Mouse (Mus musculus): ENCODE results near the gene Ttc37. TPM values are rescaled to one million over a fixed set of nuclear protein-coding genes. Genes with fewer than 3 reads are reported as not detected.

Gene Ttc37
- polyA plus RNA-seq, 1 experiment, result 15.0 TPM

- Histone ChIP-seq H3K27me3 (ENCODE audit: control insufficient read depth, insufficient read depth, low read length) (no peaks in the 10 kb centered on the region), H3K4me1 (ENCODE audit: control insufficient read depth, insufficient read depth, low read length) (peaks cover 2% of the 10 kb centered on the region; the same call in 1 of the 2 replicates), H3K27ac (ENCODE audit: insufficient read depth, low read length) (no peak overlapping the region), H3K4me3 (replicated peaks; ENCODE audit: insufficient read depth, low read depth, low read length) (no peak overlapping the region)
- no peak for TF ChIP-seq POLR2A (IDR thresholded peaks at IDR 0.05; ENCODE audit: borderline replicate concordance, insufficient read depth, low read length)
- TF ChIP-seq CTCF (IDR thresholded peaks at IDR 0.05; ENCODE audit: borderline replicate concordance, insufficient read depth, low read depth, low read length), result no peak
- no peak for DNase-seq
Observed at GRCm38 (mm10) chr13:76174297-76174696, 75.8 kb downstream of the Ttc37 start.

- 13% methylated on average over 5 of the region's 5 CpGs for WGBS
- DNase-seq, result peak; percentile 46 to 70
- TF ChIP-seq POLR2A (IDR thresholded peaks at IDR 0.05; ENCODE audit: borderline replicate concordance, insufficient read depth, low read length) (no peak), CTCF (IDR thresholded peaks at IDR 0.05; ENCODE audit: borderline replicate concordance, insufficient read depth, low read depth, low read length) (no peak)
- peak overlapping the region; percentile 90; the same call in 1 of the 2 replicates for H3K27ac ChIP-seq (ENCODE audit: insufficient read depth, low read length)
- no peak overlapping the region for H3K4me3 ChIP-seq (replicated peaks; ENCODE audit: insufficient read depth, low read depth, low read length)
- H3K4me1 ChIP-seq (ENCODE audit: control insufficient read depth, insufficient read depth, low read length), result peaks cover 2% of the 10 kb centered on the region; the same call in 1 of the 2 replicates
- H3K27me3 ChIP-seq (ENCODE audit: control insufficient read depth, insufficient read depth, low read length), result no peaks in the 10 kb centered on the region
Observed at GRCm38 (mm10) chr13:76178700-76179099, 80.2 kb downstream of the Ttc37 start.

GRCm38 (mm10) chr13:76187651-76188050 lies 89.1 kb downstream of the Ttc37 start:
- peak; percentile 34 to 66 for DNase-seq
- 54% methylated on average over 5 of the region's 5 CpGs for WGBS
- Histone ChIP-seq H3K4me3 (replicated peaks; ENCODE audit: insufficient read depth, low read depth, low read length) (no peak overlapping the region), H3K27ac (ENCODE audit: insufficient read depth, low read length) (peak overlapping the region; percentile 33; the same call in 1 of the 2 replicates), H3K4me1 (ENCODE audit: control insufficient read depth, insufficient read depth, low read length) (peaks cover 15% of the 10 kb centered on the region), H3K27me3 (ENCODE audit: control insufficient read depth, insufficient read depth, low read length) (no peaks in the 10 kb centered on the region)
- no peak for TF ChIP-seq POLR2A (IDR thresholded peaks at IDR 0.05; ENCODE audit: borderline replicate concordance, insufficient read depth, low read length)
- TF ChIP-seq CTCF (IDR thresholded peaks at IDR 0.05; ENCODE audit: borderline replicate concordance, insufficient read depth, low read depth, low read length), result no peak

- WGBS, result 10% methylated on average over 3 of the region's 3 CpGs
- H3K4me1 ChIP-seq (ENCODE audit: control insufficient read depth, insufficient read depth, low read length), result peaks cover 15% of the 10 kb centered on the region
- no peaks in the 10 kb centered on the region for H3K27me3 ChIP-seq (ENCODE audit: control insufficient read depth, insufficient read depth, low read length)
- TF ChIP-seq CTCF (IDR thresholded peaks at IDR 0.05; ENCODE audit: borderline replicate concordance, insufficient read depth, low read depth, low read length), result no peak
- TF ChIP-seq POLR2A (IDR thresholded peaks at IDR 0.05; ENCODE audit: borderline replicate concordance, insufficient read depth, low read length), result no peak
- peak overlapping the region; percentile 99 for H3K27ac ChIP-seq (ENCODE audit: insufficient read depth, low read length)
- DNase-seq, result peak; percentile 69 to 83
- no peak overlapping the region for H3K4me3 ChIP-seq (replicated peaks; ENCODE audit: insufficient read depth, low read depth, low read length)
Observed at GRCm38 (mm10) chr13:76189190-76189589, 90.7 kb downstream of the Ttc37 start.

- Histone ChIP-seq H3K27ac (ENCODE audit: insufficient read depth, low read length) (peak overlapping the region; percentile 47), H3K4me3 (replicated peaks; ENCODE audit: insufficient read depth, low read depth, low read length) (no peak overlapping the region), H3K4me1 (ENCODE audit: control insufficient read depth, insufficient read depth, low read length) (peaks cover 15% of the 10 kb centered on the region), H3K27me3 (ENCODE audit: control insufficient read depth, insufficient read depth, low read length) (no peaks in the 10 kb centered on the region)
- no peak for TF ChIP-seq POLR2A (IDR thresholded peaks at IDR 0.05; ENCODE audit: borderline replicate concordance, insufficient read depth, low read length)
- TF ChIP-seq CTCF (IDR thresholded peaks at IDR 0.05; ENCODE audit: borderline replicate concordance, insufficient read depth, low read depth, low read length), result no peak
- 19% methylated on average over 3 of the region's 3 CpGs for WGBS
- peak; percentile 40 to 52 for DNase-seq
Observed at GRCm38 (mm10) chr13:76190273-76190672, 91.7 kb downstream of the Ttc37 start.

GRCm38 (mm10) chr13:76194937-76195336 lies 96.4 kb downstream of the Ttc37 start:
- peaks cover 12% of the 10 kb centered on the region for H3K4me1 ChIP-seq (ENCODE audit: control insufficient read depth, insufficient read depth, low read length)
- H3K27me3 ChIP-seq (ENCODE audit: control insufficient read depth, insufficient read depth, low read length), result no peaks in the 10 kb centered on the region
- no peak overlapping the region for H3K4me3 ChIP-seq (replicated peaks; ENCODE audit: insufficient read depth, low read depth, low read length)
- H3K27ac ChIP-seq (ENCODE audit: insufficient read depth, low read length), result no peak overlapping the region
- peak in 1 of 2 experiments; percentile 65 for DNase-seq
- TF ChIP-seq CTCF (IDR thresholded peaks at IDR 0.05; ENCODE audit: borderline replicate concordance, insufficient read depth, low read depth, low read length), result no peak
- no peak for TF ChIP-seq POLR2A (IDR thresholded peaks at IDR 0.05; ENCODE audit: borderline replicate concordance, insufficient read depth, low read length)

GRCm38 (mm10) chr13:76195431-76196138 lies 97.1 kb downstream of the Ttc37 start:
- peak overlapping the region; percentile 51; the same call in 1 of the 2 replicates for H3K27ac ChIP-seq (ENCODE audit: insufficient read depth, low read length)
- 68% methylated on average over 8 of the region's 8 CpGs for WGBS
- H3K27me3 ChIP-seq (ENCODE audit: control insufficient read depth, insufficient read depth, low read length), result no peaks in the 10 kb centered on the region
- peak; percentile 33 to 52 for DNase-seq
- peaks cover 7% of the 10 kb centered on the region for H3K4me1 ChIP-seq (ENCODE audit: control insufficient read depth, insufficient read depth, low read length)
- H3K4me3 ChIP-seq (replicated peaks; ENCODE audit: insufficient read depth, low read depth, low read length), result no peak overlapping the region
- TF ChIP-seq POLR2A (IDR thresholded peaks at IDR 0.05; ENCODE audit: borderline replicate concordance, insufficient read depth, low read length) (no peak), CTCF (IDR thresholded peaks at IDR 0.05; ENCODE audit: borderline replicate concordance, insufficient read depth, low read depth, low read length) (no peak)

GRCm38 (mm10) chr13:76197297-76197848 lies 98.8 kb downstream of the Ttc37 start:
- peaks cover 6% of the 10 kb centered on the region for H3K4me1 ChIP-seq (ENCODE audit: control insufficient read depth, insufficient read depth, low read length)
- DNase-seq, result no peak

More at GRCm38 (mm10) chr13:76197297-76197848, 98.8 kb downstream of the Ttc37 start:
- WGBS, result 83% methylated on average over 3 of the region's 3 CpGs
- TF ChIP-seq CTCF (IDR thresholded peaks at IDR 0.05; ENCODE audit: borderline replicate concordance, insufficient read depth, low read depth, low read length), result no peak
- no peak for TF ChIP-seq POLR2A (IDR thresholded peaks at IDR 0.05; ENCODE audit: borderline replicate concordance, insufficient read depth, low read length)
- H3K4me3 ChIP-seq (replicated peaks; ENCODE audit: insufficient read depth, low read depth, low read length), result no peak overlapping the region
- no peaks in the 10 kb centered on the region for H3K27me3 ChIP-seq (ENCODE audit: control insufficient read depth, insufficient read depth, low read length)
- no peak overlapping the region for H3K27ac ChIP-seq (ENCODE audit: insufficient read depth, low read length)
